Mouse (Mus musculus): Measurements from ENCODE around the gene Tulp3. TPM values are rescaled to one million over a fixed set of nuclear protein-coding genes. Genes with fewer than 3 reads are reported as not detected.
"Not testable (repeated sequence)": the region's sequence is repeated elsewhere in the genome, so short reads cannot be mapped to it uniquely, and the experiment has no call there.

Gene Tulp3
- total RNA-seq, 2 experiments from 2014 or later, result 39.8 to 41.9 TPM

DNA sequence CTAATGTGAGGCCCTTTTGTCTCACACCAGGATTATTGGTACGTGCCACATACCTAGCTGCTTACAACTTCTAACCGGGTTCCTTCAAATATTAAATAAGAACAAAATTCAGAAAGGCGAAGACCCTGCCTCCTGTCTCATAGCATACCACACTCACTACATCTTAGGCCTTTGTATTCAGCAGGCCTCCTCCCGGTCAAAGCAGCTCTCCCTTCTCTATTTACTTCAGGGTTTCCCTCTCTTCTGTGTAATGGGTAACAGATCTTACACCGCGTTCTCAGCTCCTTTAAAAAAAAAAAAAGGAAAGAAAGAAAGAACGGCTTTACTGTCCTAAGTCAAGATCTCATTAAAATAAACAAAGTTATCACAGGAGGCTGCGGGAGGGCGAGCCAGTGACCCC lies 6.2 kb upstream of the Tulp3 start:
- no peak for DNase-seq (ENCODE audit: low spot score in 2 of 2)

DNA sequence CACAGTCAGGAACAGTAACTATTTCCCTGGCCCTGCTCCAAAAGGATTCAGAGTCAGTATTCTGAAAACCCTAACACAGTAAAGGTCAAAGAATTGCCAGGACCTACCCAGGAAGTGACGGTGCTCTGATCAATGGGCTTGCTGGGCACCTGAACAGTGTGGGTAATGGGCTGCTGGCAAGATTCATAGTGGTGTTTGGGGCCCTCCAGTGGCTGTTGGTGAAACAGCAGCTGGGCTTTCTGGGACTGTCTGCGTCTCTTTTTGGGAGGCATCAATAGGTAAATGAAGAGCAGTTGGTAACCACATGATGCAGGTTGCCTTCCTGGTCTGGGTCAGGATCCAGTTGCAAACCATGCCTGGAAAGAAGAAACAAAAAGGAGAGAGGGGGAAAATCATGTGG lies 3.3 kb upstream of the Tulp3 start:
- peak; percentile 36 to 46 for DNase-seq (ENCODE audit: low spot score in 2 of 2)

DNA sequence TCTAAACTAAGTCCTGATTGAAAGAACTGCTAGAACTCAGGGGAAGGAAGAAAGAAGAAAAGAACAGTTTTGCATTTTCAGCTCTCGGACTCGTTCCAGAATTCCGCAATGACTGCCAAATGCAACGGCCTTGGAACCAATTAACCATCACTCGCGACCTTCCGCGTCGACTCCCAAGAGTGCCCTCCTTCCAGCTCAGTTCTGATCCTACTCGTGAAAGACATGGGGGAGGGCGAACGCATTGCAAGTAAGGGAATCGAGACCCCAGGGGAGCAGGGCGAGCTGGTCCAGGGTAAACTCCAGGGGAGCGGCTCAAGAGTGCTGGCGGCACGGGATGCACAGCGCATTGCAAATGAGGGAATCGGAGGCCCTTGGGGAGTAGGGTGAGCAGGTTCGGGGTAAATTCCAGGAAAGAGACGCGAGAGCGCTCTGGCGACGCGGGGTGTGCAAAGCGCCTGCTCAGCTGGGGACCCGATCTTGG lies 410 bp downstream of the Tulp3 start:
- peak; percentile 14 to 45 for DNase-seq (ENCODE audit: low spot score in 2 of 2)

DNA sequence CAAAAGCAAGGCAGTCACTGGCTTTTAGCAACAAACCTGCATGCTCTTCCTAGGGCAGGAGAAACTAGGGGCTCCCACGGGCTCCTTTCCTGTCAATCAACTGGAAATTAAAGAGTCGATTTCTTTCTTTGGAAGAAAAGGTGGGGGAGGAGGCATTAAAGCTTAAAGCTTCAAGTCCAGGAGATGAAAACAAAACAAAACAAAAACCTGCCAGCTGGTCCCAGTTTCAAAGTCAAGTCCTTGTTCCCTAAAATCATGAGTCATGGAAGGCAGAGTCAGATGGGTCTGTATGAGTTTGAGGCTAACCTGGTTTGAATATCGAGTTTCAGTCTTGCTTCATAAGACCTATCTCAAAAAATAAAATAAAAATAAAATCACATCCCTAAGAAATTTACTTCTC lies 1.5 kb downstream of the Tulp3 start:
- no peak for DNase-seq (ENCODE audit: low spot score in 2 of 2)

DNA sequence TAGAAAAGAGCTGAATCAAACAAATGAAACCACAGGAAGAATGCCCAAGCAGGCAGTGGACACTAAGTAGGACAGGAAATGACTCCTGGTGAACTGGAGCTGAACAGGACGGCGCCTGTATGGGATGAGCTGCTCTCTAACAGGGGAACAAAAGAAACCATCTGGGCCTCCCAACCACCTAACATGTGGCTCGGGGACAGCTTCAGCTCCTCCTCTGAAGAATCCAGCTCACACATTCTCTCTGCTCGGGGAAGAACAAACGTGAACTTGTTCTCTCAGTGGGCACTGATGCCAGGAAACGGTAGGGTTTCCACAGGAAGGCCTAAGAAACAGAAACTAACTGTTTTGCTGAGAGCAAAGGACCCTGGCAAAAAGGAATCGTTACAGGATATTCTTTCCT lies 5.9 kb downstream of the Tulp3 start:
- no peak for DNase-seq (ENCODE audit: low spot score in 2 of 2)

DNA sequence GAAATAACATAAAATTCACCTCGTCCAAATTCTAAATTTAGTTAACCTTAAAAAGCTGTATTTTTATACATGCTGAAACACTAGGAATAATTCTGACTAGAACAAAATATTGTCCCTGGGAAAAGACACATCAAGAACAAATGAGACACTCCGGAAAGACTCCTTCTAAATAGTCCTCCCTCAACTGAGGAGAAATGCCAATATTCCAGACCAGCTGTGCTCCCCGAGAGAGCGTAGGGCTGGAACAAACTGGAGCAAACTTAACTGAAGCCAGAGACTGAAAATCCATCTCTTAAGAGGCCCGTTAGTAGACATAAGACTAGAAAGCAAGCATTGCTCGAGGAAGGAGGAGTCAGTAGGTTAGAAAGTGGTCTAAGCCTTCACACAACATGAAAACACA lies 8.9 kb downstream of the Tulp3 start:
- DNase-seq (ENCODE audit: low spot score in 2 of 2), result no peak

DNA sequence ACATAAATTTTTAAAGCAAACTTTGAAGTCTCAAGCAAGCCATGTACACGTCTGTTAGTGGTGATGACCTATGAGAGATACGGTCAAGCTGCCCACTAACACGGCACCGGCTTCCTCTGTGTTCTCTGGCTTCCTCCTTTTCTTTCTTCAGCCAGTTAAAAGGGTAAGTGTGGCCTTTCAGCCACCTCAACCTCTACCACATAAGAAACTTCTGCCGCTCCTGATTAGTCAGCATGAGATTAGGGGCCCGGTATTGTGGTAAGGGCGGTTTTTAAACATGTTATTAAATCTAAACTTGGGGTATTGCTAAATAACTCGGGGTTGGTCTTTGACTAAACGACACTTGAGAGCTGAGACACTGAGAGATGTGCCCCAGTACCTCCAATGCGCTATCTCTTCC lies 10.0 kb downstream of the Tulp3 start:
- DNase-seq (ENCODE audit: low spot score in 2 of 2), result no peak

DNA sequence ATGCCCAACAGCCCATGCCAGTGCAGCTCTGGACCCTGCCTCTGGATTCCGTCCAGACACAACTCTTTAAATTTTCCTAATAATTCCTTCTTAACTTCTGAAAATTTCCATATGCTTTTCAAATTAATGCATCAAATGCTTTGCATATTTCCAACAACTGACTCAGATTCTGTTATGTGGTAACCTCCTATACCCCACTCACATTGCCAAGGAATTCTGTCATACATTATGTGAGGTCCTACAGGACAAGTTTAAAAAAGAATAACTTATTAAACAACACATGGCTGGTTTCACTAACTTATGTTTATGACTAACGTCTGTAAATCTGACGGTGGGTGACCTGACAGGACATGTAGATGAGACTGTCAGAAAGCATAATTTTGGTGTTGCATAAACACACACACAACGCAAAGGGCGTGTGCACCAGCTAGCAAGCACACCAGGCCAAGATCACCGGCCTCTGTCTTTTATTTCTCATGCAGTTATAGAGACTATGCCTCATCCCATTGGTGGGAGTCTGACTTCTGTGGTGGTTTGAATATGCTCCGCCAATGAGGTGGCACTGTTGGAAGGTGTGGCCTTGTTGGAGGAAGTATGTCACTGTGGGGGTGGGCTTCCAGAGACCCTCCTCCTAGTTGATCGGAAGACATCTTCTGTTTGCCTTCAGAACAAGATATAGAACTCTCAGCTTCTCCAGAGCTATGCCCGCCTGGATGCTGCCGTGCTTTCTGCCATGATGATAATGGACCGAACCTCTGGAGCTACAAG lies 13.5 kb downstream of the Tulp3 start:
- DNase-seq (ENCODE audit: low spot score in 2 of 2), result no peak

DNA sequence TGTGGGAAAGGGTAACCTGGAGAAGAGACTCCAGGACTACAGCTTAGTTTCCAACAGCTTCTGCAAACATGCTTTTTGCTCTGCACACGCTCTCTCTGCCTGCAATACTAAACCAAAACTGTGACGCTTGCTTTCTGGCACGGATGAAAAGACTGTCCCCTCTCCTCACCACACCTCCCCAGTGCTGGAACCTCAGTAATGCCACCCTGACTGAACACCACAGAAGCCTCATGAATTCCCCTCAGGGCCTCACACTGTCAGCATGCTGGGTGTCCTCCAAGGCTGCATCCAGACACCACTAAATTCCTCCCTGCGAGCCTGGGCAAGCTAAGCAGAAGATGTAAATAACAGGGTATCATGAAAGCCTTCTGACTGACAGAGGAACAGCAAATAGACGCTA lies 16.8 kb downstream of the Tulp3 start:
- no peak for DNase-seq (ENCODE audit: low spot score in 2 of 2)

DNA sequence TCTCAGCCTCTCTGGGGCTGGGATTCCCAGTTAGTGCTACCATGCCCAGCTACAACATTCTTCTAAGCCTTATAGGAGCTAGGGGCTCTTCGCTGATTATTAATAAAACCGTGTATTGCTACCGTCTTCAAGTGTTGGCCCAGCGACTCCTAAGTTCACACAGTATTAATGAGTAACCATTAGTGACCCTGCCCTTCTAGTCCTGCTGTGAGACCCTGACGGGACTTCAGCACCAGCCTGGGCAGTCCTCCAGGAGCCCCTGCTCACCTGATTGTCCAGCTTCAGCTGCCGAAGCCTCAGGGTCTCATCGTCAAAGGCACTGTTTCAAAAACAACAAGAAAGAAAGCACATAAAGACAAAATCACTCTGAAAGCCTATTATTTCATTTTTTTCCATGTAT lies 18.2 kb downstream of the Tulp3 start:
- no peak for DNase-seq (ENCODE audit: low spot score in 2 of 2)

DNA sequence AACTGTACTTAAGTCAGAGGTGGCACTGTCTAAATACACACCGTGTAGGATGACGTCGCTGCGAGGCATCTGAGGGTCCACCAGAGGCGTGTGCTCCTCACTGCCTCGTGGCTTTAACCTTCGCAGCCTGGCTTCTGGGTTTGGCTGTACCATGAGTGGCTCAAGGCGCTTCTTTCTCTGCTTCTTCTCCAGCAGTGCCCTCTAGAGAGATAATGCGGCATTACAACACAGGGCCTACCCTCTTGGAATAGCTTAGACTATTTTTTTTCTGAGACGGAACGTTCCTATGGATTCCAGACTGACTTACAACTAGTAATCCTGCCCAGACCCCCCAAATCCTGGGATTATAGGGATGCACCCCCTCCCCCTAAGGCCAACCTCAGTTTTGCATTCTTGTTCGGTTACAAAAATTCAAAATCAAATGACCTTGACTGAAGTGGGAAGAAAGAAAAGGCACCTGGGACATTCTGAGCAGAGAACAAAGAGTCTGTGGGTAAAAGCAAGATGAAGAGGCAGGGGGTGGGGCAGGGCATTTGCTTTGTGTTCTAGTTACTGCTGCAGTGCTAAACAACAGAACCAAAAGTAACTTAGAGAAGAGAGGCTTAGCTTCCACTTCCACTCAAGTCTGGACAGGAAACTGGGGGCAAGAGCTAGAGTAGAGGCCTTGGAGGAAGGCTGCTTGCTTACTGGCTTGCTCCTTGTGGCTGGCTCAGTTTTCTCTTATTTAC lies 21.1 kb downstream of the Tulp3 start:
- DNase-seq (ENCODE audit: low spot score in 2 of 2), result peak; percentile 14 to 28

DNA sequence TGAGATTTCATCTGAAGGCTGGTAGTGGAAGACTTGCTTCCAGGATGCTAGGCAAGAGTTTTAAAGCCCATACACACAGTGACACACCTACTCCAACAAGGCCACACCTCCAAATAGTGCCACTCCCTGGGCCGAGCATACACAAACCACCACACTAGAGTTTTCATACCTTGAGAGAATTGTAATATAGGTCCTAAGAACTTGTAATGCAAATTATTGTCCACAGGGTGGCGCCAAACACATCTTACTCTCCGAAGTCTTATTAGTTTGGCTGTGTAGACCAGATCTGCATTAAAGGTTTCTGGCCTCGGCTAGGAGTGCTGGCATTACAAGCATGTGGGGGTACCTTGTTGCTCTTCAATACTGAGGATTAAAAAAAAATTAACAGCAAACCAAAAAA lies 37.3 kb downstream of the Tulp3 start:
- DNase-seq (ENCODE audit: low spot score in 2 of 2), result no peak

DNA sequence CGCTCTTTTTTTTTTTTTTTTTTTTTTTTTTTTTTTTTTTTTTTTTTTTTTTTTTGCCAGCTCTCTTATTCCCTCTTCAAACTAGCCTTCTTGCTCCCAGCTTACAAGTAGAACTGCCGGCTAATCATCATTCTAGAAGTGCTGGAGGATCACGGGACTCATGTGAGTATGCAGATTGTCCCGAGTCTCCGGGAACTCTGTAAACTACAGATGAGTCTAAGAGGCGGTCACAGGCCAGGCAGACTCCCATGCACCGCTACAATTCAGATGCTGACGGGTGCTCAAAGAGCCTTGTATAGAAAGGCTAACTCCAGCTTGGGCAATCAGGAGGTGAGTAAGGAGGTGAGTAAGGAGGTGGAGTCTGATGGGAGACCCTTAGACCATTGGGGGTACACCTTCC lies 40.1 kb downstream of the Tulp3 start:
- no peak for DNase-seq (ENCODE audit: low spot score in 2 of 2)

DNA sequence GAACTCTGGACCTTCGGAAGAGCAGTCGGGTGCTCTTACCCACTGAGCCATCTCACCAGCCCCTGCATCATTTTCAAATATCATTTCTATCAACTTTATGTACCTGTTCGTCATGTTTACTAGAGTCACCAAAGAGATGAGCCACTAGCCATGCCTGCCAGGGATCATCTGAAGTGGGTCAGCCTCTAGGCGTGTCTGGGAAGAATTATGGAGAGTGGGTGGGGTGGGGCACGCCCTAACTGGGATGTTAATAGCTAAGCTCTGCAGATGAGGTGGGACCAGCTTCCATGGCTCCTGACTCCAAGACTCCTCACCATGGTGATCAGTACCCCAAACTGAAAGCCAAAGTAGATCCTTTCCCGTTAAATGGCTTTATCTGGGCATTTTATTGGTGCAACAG lies 40.9 kb downstream of the Tulp3 start:
- no peak for DNase-seq (ENCODE audit: low spot score in 2 of 2)

DNA sequence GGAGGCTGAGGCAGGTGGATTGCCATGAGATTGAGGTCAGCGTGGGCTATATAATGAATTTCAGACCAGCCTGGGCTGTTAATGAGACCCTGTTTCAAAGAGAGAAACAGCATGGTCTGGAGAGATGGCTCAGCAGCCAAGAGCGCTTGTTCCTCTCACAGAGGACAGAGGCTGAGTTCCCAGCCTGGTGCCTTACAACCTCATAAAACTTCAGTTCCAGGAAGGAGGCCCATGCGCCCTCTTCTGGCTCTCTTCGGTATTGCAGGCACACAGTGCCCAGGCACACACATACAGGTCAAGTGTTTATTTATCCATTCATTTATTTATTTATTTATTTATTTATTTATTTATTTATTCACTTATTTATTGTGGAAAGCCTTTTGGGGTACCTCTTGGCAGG lies 47.3 kb downstream of the Tulp3 start:
- no peak for DNase-seq (ENCODE audit: low spot score in 2 of 2)

DNA sequence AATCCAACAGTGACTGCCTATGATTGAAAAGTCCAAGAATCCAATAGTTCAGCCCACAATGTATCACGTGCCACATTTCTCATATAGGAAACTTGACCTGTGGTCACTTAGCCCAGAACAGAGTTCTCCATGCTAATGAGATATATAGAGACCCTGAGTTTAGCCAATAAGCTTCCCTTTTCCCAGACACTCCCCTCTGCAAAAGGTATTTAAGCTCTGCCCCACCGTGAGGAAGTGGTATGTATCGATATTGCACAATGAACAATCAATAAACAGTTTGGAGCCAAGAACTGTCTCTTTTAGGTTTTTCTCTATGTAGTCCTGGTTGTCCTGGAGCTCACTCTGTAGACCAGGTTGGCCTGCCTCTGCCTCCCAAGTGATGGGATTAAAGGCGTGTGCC lies 50.9 kb downstream of the Tulp3 start:
- DNase-seq (ENCODE audit: low spot score in 2 of 2), result no peak

DNA sequence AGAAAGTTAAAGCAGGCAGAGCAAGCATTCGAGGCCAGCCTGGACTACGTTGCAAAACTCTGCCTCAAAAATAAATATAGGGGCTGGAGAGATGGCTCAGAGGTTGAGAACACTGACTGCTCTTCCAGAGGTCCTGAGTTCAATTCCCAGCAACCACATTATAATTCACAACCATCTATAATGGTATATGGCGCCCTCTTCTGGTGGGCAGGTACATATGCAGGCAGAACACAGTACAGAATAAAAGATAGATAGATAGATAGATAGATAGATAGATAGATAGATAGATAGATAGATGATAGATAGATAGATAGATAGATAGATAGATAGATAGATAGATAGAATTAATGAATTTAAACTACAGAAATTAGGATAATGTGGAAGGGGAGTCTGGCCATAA lies 53.0 kb downstream of the Tulp3 start:
- DNase-seq (ENCODE audit: low spot score in 2 of 2), result not testable (repeated sequence)

DNA sequence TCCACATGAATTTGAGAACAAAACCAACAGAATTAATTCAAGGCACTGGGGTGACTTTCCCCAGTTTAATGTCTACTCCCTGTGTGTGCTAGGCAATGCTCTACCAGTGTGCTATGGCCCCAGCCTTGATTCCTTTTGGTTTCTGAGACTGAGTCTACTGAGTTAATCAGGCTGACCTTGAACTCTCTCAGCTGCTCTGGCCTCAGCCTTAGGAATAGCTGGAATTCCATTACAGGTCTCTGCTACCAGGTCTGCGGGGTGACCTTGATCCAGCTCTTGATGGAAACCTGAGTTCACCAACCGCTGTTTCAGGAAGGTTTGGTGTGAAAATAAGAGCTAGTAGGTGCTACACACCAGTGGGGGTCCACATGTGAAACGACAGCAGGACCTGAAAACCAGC lies 53.8 kb downstream of the Tulp3 start:
- DNase-seq (ENCODE audit: low spot score in 2 of 2), result no peak

DNA sequence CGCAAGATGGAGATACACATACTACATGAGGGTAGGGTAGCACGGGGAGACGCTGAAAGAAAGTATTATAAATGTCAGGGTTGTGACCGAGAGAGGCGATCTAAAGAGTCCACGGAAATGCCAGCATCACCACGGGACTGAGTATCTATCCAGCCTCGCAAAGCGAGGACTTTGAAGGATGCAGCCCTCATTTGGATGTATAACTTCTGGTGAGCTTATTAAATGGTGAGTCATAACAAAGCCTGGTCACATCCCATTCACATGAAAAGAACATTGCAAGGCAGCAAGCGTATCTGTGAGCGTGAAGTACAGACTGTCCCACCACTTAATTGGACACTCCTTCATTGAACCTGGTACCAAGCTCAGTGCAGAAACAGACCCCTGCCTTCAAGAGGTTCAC lies 54.2 kb downstream of the Tulp3 start:
- no peak for DNase-seq (ENCODE audit: low spot score in 2 of 2)

DNA sequence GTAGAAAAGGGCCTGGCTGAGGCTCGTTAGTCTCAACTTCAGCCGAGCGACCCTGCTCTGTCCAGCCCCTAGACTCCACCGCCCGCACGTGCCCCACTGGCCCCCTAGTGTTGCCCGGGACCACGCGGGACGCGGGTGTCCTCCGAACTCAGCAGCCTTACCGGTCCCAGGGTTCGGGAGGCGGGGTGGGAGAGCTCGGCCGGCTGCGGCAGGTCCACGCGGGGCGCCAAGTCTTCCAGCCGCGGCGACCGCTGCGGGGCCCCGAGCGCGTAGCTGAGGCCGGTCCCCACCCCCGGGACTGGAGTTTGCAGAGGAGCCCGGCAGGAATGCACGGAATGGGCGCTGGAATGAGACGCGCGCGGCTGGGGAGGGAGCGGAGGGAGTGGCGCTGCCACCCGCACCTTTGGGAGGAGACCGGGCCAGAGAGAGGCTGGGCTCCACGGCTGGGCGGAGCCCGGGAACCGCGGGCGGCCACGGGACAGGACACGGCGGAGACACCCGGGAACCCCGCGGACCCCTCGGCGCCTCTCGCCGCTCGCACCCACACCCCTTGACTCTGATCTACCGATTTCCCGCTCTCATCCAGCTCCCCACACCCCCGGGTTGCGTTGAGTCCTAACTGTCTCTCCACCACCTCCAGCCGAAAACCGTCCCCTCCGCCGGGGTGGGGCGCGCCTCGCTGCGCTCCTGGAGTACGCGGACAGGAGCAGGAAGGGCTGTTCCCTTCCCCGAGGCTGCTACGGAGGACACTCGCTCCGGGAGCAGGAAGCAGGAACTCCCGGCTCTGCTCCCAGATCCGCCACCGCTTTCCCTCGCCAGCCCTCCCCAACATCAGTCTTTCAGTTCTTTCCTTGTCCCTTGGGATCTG lies 55.3 kb downstream of the Tulp3 start, which contains the start of gene Tead4:
TSS of gene Tead4 (minus strand) at position 690 of the 868 bp plus-strand sequence.
- DNase-seq (ENCODE audit: low spot score in 2 of 2), result peak; percentile 28 to 50

DNA sequence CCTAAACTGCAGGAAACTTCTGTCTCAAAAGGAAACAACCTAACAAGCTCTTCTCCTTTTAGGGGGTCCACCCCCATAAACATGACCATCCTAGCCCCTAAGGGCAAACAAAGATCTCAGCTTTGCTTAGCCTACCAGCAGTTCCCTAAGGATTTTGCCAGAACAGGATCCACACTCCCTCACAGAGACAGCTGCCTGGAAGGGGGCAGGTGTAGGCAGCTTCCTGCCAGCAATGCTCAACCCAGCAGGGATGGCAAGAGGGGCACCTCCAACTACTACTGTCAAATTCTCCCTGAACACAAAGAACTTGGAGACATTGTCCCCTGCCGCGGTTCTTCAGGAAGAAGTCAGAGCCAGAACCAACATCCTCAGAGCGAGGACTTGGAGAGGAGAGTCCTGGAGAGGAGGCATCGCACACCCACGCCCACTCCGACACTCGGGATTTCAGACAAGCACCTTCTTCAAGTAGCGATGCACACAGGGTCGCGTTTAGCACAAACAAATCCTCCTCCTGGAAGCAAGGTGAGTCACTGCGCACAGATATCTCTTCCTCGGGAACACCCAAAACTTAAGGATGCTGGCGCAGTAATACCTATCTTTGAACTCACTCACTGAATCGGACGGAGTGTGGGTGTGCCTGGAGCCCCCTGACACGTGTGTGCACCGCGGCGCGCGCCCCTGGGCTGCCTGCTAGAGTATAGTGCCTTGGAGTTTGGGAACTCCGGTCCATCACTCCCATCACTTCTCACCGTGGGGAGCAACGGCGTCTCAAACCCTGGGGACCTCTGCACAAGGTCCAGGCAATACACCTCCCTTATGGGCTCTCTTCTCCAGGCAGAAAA lies 56.1 kb downstream of the Tulp3 start:
- no peak for DNase-seq (ENCODE audit: low spot score in 2 of 2)

Data from adrenal gland, postnatal 4 days (tissue).